Mouse (Mus musculus) cerebellum, postnatal 10 days (tissue): ENCODE measurements around the gene Sema4d.
A peak's percentile ranks its signal among the peaks of the same experiment; 100 is the strongest.

ENCODE experiments used
- DNase-seq, 2 experiments: peaks; one replicate each; pipeline ENCODE4 v3.0.0; 2021; ENCODE audit warnings: mixed read lengths in 2 of 2

Sema4d gene

GRCm38 (mm10) chr13:51813621-51814615 lies 20.4 kb upstream of the Sema4d start:
- DNase-seq = peak; percentile 41 to 59

- DNase-seq = peak; percentile 77 to 84
Observed at GRCm38 (mm10) chr13:51808141-51808540, 14.6 kb upstream of the Sema4d start.

- peak; percentile 87 to 89 for DNase-seq
Observed at GRCm38 (mm10) chr13:51806220-51806619, 12.7 kb upstream of the Sema4d start.

GRCm38 (mm10) chr13:51805634-51806033 lies 12.1 kb upstream of the Sema4d start:
- peak; percentile 80 to 84 for DNase-seq

GRCm38 (mm10) chr13:51800921-51801320 lies 7.4 kb upstream of the Sema4d start:
- DNase-seq = peak; percentile 71 to 74

- no peak for DNase-seq
Observed at GRCm38 (mm10) chr13:51799735-51800522, 6.4 kb upstream of the Sema4d start.

- no peak for DNase-seq
Observed at GRCm38 (mm10) chr13:51797899-51798746, 4.6 kb upstream of the Sema4d start.

- DNase-seq = no peak
Observed at GRCm38 (mm10) chr13:51793948-51794347, 401 bp upstream of the Sema4d start.

- DNase-seq = peak; percentile 69 to 77
Observed at GRCm38 (mm10) chr13:51792729-51793424, 670 bp downstream of the Sema4d start.

- DNase-seq = peak; percentile 47 to 58
Observed at GRCm38 (mm10) chr13:51792135-51792573, 1.4 kb downstream of the Sema4d start.

GRCm38 (mm10) chr13:51791604-51792003 lies 1.9 kb downstream of the Sema4d start:
- DNase-seq = peak in 1 of 2 experiments; percentile 26

- peak; percentile 48 to 56 for DNase-seq
Observed at GRCm38 (mm10) chr13:51790793-51791192, 2.8 kb downstream of the Sema4d start.

- no peak for DNase-seq
Observed at GRCm38 (mm10) chr13:51787858-51788257, 5.7 kb downstream of the Sema4d start.

GRCm38 (mm10) chr13:51786616-51787015 lies 6.9 kb downstream of the Sema4d start:
- no peak for DNase-seq

GRCm38 (mm10) chr13:51784476-51784875 lies 9.1 kb downstream of the Sema4d start:
- no peak for DNase-seq

GRCm38 (mm10) chr13:51783857-51784256 lies 9.7 kb downstream of the Sema4d start:
- DNase-seq = peak; percentile 27 to 36

- DNase-seq = no peak
Observed at GRCm38 (mm10) chr13:51780509-51781155, 12.9 kb downstream of the Sema4d start.

GRCm38 (mm10) chr13:51778983-51779962 lies 14.3 kb downstream of the Sema4d start:
- DNase-seq = no peak

GRCm38 (mm10) chr13:51778351-51778982 lies 15.1 kb downstream of the Sema4d start:
- no peak for DNase-seq
